Mouse (Mus musculus): ENCODE measurements around the gene Ankrd55. TPM values are rescaled to one million over a fixed set of nuclear protein-coding genes. Genes with fewer than 3 reads are reported as not detected.
A peak's percentile ranks its signal among the peaks of the same experiment; 100 is the strongest.

Gene Ankrd55
- polyA plus RNA-seq, 1 experiment from 2014 or later: 2.3 TPM

- Histone ChIP-seq H3K27ac (ENCODE audit: low read depth, low read length) (no peak overlapping the region), H3K4me3 (ENCODE audit: low read depth, low read length) (no peak overlapping the region), H3K27me3 (ENCODE audit: control insufficient read depth, insufficient read depth, low read length) (no peaks in the 10 kb centered on the region), H3K36me3 (ENCODE audit: control insufficient read depth, insufficient read depth, low read length) (no peaks in the 10 kb centered on the region), H3K4me2 (no peak overlapping the region), H3K9ac (ENCODE audit: low read length) (no peak overlapping the region), H3K9me3 (ENCODE audit: control insufficient read depth, low read length) (no peaks in the 10 kb centered on the region), H3K4me1 (ENCODE audit: control insufficient read depth, insufficient read depth, low read length) (peaks cover 15% of the 10 kb centered on the region)
- peak; percentile 49; the same call in 1 of the 2 replicates for ATAC-seq (ENCODE audit: low FRiP score)
- WGBS: 30% methylated on average over 6 of the region's 6 CpGs
- DNase-seq (ENCODE audit: low spot score, missing footprints): no peak
Observed at GRCm38 (mm10) chr13:112354109-112354867, 66.0 kb downstream of the Ankrd55 start.

GRCm38 (mm10) chr13:112354958-112355357 lies 66.7 kb downstream of the Ankrd55 start:
- no peaks in the 10 kb centered on the region for H3K36me3 ChIP-seq (ENCODE audit: control insufficient read depth, insufficient read depth, low read length)
- H3K9me3 ChIP-seq (ENCODE audit: control insufficient read depth, low read length): no peaks in the 10 kb centered on the region
- WGBS: 87% methylated on average over 10 of the region's 10 CpGs
- DNase-seq (ENCODE audit: low spot score, missing footprints): no peak
- H3K27me3 ChIP-seq (ENCODE audit: control insufficient read depth, insufficient read depth, low read length): no peaks in the 10 kb centered on the region
- no peak for ATAC-seq (ENCODE audit: low FRiP score)
- H3K27ac ChIP-seq (ENCODE audit: low read depth, low read length): no peak overlapping the region
- H3K4me3 ChIP-seq (ENCODE audit: low read depth, low read length): no peak overlapping the region
- H3K9ac ChIP-seq (ENCODE audit: low read length): no peak overlapping the region
- peaks cover 15% of the 10 kb centered on the region for H3K4me1 ChIP-seq (ENCODE audit: control insufficient read depth, insufficient read depth, low read length)
- H3K4me2 ChIP-seq: no peak overlapping the region

GRCm38 (mm10) chr13:112355794-112356486 lies 67.7 kb downstream of the Ankrd55 start:
- no peaks in the 10 kb centered on the region for H3K36me3 ChIP-seq (ENCODE audit: control insufficient read depth, insufficient read depth, low read length)
- H3K4me2 ChIP-seq: no peak overlapping the region
- no peaks in the 10 kb centered on the region for H3K9me3 ChIP-seq (ENCODE audit: control insufficient read depth, low read length)
- ATAC-seq (ENCODE audit: low FRiP score): no peak
- H3K9ac ChIP-seq (ENCODE audit: low read length): no peak overlapping the region
- DNase-seq (ENCODE audit: low spot score, missing footprints): no peak
- H3K27ac ChIP-seq (ENCODE audit: low read depth, low read length): no peak overlapping the region
- H3K27me3 ChIP-seq (ENCODE audit: control insufficient read depth, insufficient read depth, low read length): no peaks in the 10 kb centered on the region
- no peak overlapping the region for H3K4me3 ChIP-seq (ENCODE audit: low read depth, low read length)
- 93% methylated on average over 20 of the region's 20 CpGs for WGBS
- peaks cover 15% of the 10 kb centered on the region for H3K4me1 ChIP-seq (ENCODE audit: control insufficient read depth, insufficient read depth, low read length)

GRCm38 (mm10) chr13:112361575-112361974 lies 73.3 kb downstream of the Ankrd55 start:
- Histone ChIP-seq H3K4me2 (no peak overlapping the region), H3K4me1 (ENCODE audit: control insufficient read depth, insufficient read depth, low read length) (no peaks in the 10 kb centered on the region), H3K27me3 (ENCODE audit: control insufficient read depth, insufficient read depth, low read length) (no peaks in the 10 kb centered on the region), H3K36me3 (ENCODE audit: control insufficient read depth, insufficient read depth, low read length) (no peaks in the 10 kb centered on the region), H3K9ac (ENCODE audit: low read length) (no peak overlapping the region), H3K27ac (ENCODE audit: low read depth, low read length) (no peak overlapping the region), H3K4me3 (ENCODE audit: low read depth, low read length) (no peak overlapping the region), H3K9me3 (ENCODE audit: control insufficient read depth, low read length) (no peaks in the 10 kb centered on the region)
- ATAC-seq (ENCODE audit: low FRiP score) (no peak), DNase-seq (ENCODE audit: low spot score, missing footprints) (no peak)
- WGBS: 91% methylated on average over 4 of the region's 4 CpGs

GRCm38 (mm10) chr13:112363218-112363617 lies 75.0 kb downstream of the Ankrd55 start:
- no peaks in the 10 kb centered on the region for H3K27me3 ChIP-seq (ENCODE audit: control insufficient read depth, insufficient read depth, low read length)
- H3K36me3 ChIP-seq (ENCODE audit: control insufficient read depth, insufficient read depth, low read length): no peaks in the 10 kb centered on the region
- H3K9me3 ChIP-seq (ENCODE audit: control insufficient read depth, low read length): no peaks in the 10 kb centered on the region
- no peak overlapping the region for H3K9ac ChIP-seq (ENCODE audit: low read length)
- no peak overlapping the region for H3K4me3 ChIP-seq (ENCODE audit: low read depth, low read length)
- no peak overlapping the region for H3K4me2 ChIP-seq
- no peaks in the 10 kb centered on the region for H3K4me1 ChIP-seq (ENCODE audit: control insufficient read depth, insufficient read depth, low read length)
- DNase-seq (ENCODE audit: low spot score, missing footprints): no peak
- 89% methylated on average over 10 of the region's 10 CpGs for WGBS
- no peak for ATAC-seq (ENCODE audit: low FRiP score)
- no peak overlapping the region for H3K27ac ChIP-seq (ENCODE audit: low read depth, low read length)

- Histone ChIP-seq H3K4me3 (ENCODE audit: low read depth, low read length) (no peak overlapping the region), H3K9ac (ENCODE audit: low read length) (no peak overlapping the region), H3K4me2 (no peak overlapping the region), H3K27ac (ENCODE audit: low read depth, low read length) (no peak overlapping the region), H3K9me3 (ENCODE audit: control insufficient read depth, low read length) (no peaks in the 10 kb centered on the region), H3K36me3 (ENCODE audit: control insufficient read depth, insufficient read depth, low read length) (no peaks in the 10 kb centered on the region), H3K4me1 (ENCODE audit: control insufficient read depth, insufficient read depth, low read length) (no peaks in the 10 kb centered on the region), H3K27me3 (ENCODE audit: control insufficient read depth, insufficient read depth, low read length) (no peaks in the 10 kb centered on the region)
- ATAC-seq (ENCODE audit: low FRiP score) (no peak), DNase-seq (ENCODE audit: low spot score, missing footprints) (no peak)
- 92% methylated on average over 3 of the region's 3 CpGs for WGBS
Observed at GRCm38 (mm10) chr13:112363746-112364145, 75.5 kb downstream of the Ankrd55 start.

- ATAC-seq (ENCODE audit: low FRiP score): peak; percentile 62; the same call in 1 of the 2 replicates
- Histone ChIP-seq H3K4me1 (ENCODE audit: control insufficient read depth, insufficient read depth, low read length) (no peaks in the 10 kb centered on the region), H3K36me3 (ENCODE audit: control insufficient read depth, insufficient read depth, low read length) (no peaks in the 10 kb centered on the region), H3K27ac (ENCODE audit: low read depth, low read length) (no peak overlapping the region), H3K9ac (ENCODE audit: low read length) (no peak overlapping the region), H3K4me2 (no peak overlapping the region), H3K9me3 (ENCODE audit: control insufficient read depth, low read length) (no peaks in the 10 kb centered on the region), H3K4me3 (ENCODE audit: low read depth, low read length) (no peak overlapping the region), H3K27me3 (ENCODE audit: control insufficient read depth, insufficient read depth, low read length) (no peaks in the 10 kb centered on the region)
- 75% methylated on average over 5 of the region's 5 CpGs for WGBS
- no peak for DNase-seq (ENCODE audit: low spot score, missing footprints)
Observed at GRCm38 (mm10) chr13:112364698-112365097, 76.4 kb downstream of the Ankrd55 start.

- 86% methylated on average over 5 of the region's 5 CpGs for WGBS
- H3K27me3 ChIP-seq (ENCODE audit: control insufficient read depth, insufficient read depth, low read length): no peaks in the 10 kb centered on the region
Observed at GRCm38 (mm10) chr13:112365303-112365702, 77.1 kb downstream of the Ankrd55 start.

GRCm38 (mm10) chr13:112365762-112366161 lies 77.5 kb downstream of the Ankrd55 start:
- Histone ChIP-seq H3K4me3 (ENCODE audit: low read depth, low read length) (no peak overlapping the region), H3K36me3 (ENCODE audit: control insufficient read depth, insufficient read depth, low read length) (no peaks in the 10 kb centered on the region), H3K9me3 (ENCODE audit: control insufficient read depth, low read length) (no peaks in the 10 kb centered on the region), H3K4me1 (ENCODE audit: control insufficient read depth, insufficient read depth, low read length) (no peaks in the 10 kb centered on the region), H3K4me2 (no peak overlapping the region), H3K27ac (ENCODE audit: low read depth, low read length) (no peak overlapping the region; the same call in 1 of the 2 replicates), H3K27me3 (ENCODE audit: control insufficient read depth, insufficient read depth, low read length) (no peaks in the 10 kb centered on the region), H3K9ac (ENCODE audit: low read length) (no peak overlapping the region)
- no peak for DNase-seq (ENCODE audit: low spot score, missing footprints)
- ATAC-seq (ENCODE audit: low FRiP score): no peak
- 76% methylated on average over 4 of the region's 4 CpGs for WGBS

More at GRCm38 (mm10) chr13:112365303-112365702, 77.1 kb downstream of the Ankrd55 start:
- Histone ChIP-seq H3K9me3 (ENCODE audit: control insufficient read depth, low read length) (no peaks in the 10 kb centered on the region), H3K4me3 (ENCODE audit: low read depth, low read length) (no peak overlapping the region), H3K4me1 (ENCODE audit: control insufficient read depth, insufficient read depth, low read length) (no peaks in the 10 kb centered on the region), H3K4me2 (no peak overlapping the region), H3K9ac (ENCODE audit: low read length) (no peak overlapping the region), H3K27ac (ENCODE audit: low read depth, low read length) (no peak overlapping the region; the same call in 1 of the 2 replicates), H3K36me3 (ENCODE audit: control insufficient read depth, insufficient read depth, low read length) (no peaks in the 10 kb centered on the region)
- ATAC-seq (ENCODE audit: low FRiP score) (no peak), DNase-seq (ENCODE audit: low spot score, missing footprints) (no peak)
